Mouse (Mus musculus): ENCODE results near the gene 4930469K13Rik. TPM values are rescaled to one million over a fixed set of nuclear protein-coding genes. Genes with fewer than 3 reads are reported as not detected.

The 4930469K13Rik gene
- polyA plus RNA-seq, 1 experiment: not detected

- H3K27me3 ChIP-seq (replicated peaks): no peaks in the 10 kb centered on the region
- TF ChIP-seq GATA1 (IDR thresholded peaks at IDR 0.05; ENCODE audit: borderline replicate concordance, low read length) (no peak), FLI1 (IDR thresholded peaks at IDR 0.05; ENCODE audit: low read length) (no peak)
- H3K9me3 ChIP-seq: no peaks in the 10 kb centered on the region
- H3K4me1 ChIP-seq: peaks cover 77% of the 10 kb centered on the region
- H3K36me3 ChIP-seq (replicated peaks; ENCODE audit: low read length): peaks cover 54% of the 10 kb centered on the region
- peak overlapping the region; percentile 96 for H3K4me3 ChIP-seq (replicated peaks)
Measured at GRCm38 (mm10) chr11:34048375-34049124, 49.8 kb downstream of the 4930469K13Rik start.

- H3K4me1 ChIP-seq: peaks cover 74% of the 10 kb centered on the region
- TF ChIP-seq GATA1 (IDR thresholded peaks at IDR 0.05; ENCODE audit: borderline replicate concordance, low read length) (no peak), FLI1 (IDR thresholded peaks at IDR 0.05; ENCODE audit: low read length) (no peak)
- H3K9me3 ChIP-seq: no peaks in the 10 kb centered on the region
- H3K27me3 ChIP-seq (replicated peaks): no peaks in the 10 kb centered on the region
- H3K4me3 ChIP-seq (replicated peaks): peak overlapping the region; percentile 96
- H3K36me3 ChIP-seq (replicated peaks; ENCODE audit: low read length): peaks cover 44% of the 10 kb centered on the region
Measured at GRCm38 (mm10) chr11:34047542-34047937, 50.8 kb downstream of the 4930469K13Rik start.

- Histone ChIP-seq H3K9me3 (no peaks in the 10 kb centered on the region), H3K4me3 (replicated peaks) (peak within 1 kb of the TSS; percentile 96), H3K27me3 (replicated peaks) (no peaks in the 10 kb centered on the region), H3K36me3 (replicated peaks; ENCODE audit: low read length) (peaks cover 38% of the 10 kb centered on the region), H3K4me1 (peaks cover 68% of the 10 kb centered on the region)
- TF ChIP-seq FLI1 (IDR thresholded peaks at IDR 0.05; ENCODE audit: low read length) (no peak), GATA1 (IDR thresholded peaks at IDR 0.05; ENCODE audit: borderline replicate concordance, low read length) (no peak)
Measured at GRCm38 (mm10) chr11:34046767-34047541, 51.4 kb downstream of the 4930469K13Rik start, which contains the start of gene Lcp2. TSS of gene Lcp2 (plus strand) at chr11:34046920.

- TF ChIP-seq GATA1 (IDR thresholded peaks at IDR 0.05; ENCODE audit: borderline replicate concordance, low read length): no peak
- no peak for TF ChIP-seq FLI1 (IDR thresholded peaks at IDR 0.05; ENCODE audit: low read length)
Measured at GRCm38 (mm10) chr11:34042808-34043207, 55.5 kb downstream of the 4930469K13Rik start.

GRCm38 (mm10) chr11:34040061-34040460, 58.3 kb downstream of the 4930469K13Rik start:
- no peak for TF ChIP-seq FLI1 (IDR thresholded peaks at IDR 0.05; ENCODE audit: low read length)
- no peak for TF ChIP-seq GATA1 (IDR thresholded peaks at IDR 0.05; ENCODE audit: borderline replicate concordance, low read length)
- no peaks in the 10 kb centered on the region for H3K36me3 ChIP-seq (replicated peaks; ENCODE audit: low read length)
- H3K9me3 ChIP-seq: no peaks in the 10 kb centered on the region
- no peak overlapping the region for H3K4me3 ChIP-seq (replicated peaks)
- H3K4me1 ChIP-seq: peaks cover 41% of the 10 kb centered on the region
- H3K27me3 ChIP-seq (replicated peaks): no peaks in the 10 kb centered on the region

More at GRCm38 (mm10) chr11:34042808-34043207, 55.5 kb downstream of the 4930469K13Rik start:
- Histone ChIP-seq H3K36me3 (replicated peaks; ENCODE audit: low read length) (no peaks in the 10 kb centered on the region), H3K27me3 (replicated peaks) (no peaks in the 10 kb centered on the region), H3K4me1 (peaks cover 45% of the 10 kb centered on the region), H3K4me3 (replicated peaks) (no peak overlapping the region), H3K9me3 (no peaks in the 10 kb centered on the region)

- TF ChIP-seq FLI1 (IDR thresholded peaks at IDR 0.05; ENCODE audit: low read length): no peak
- no peak for TF ChIP-seq GATA1 (IDR thresholded peaks at IDR 0.05; ENCODE audit: borderline replicate concordance, low read length)
- H3K27me3 ChIP-seq (replicated peaks): no peaks in the 10 kb centered on the region
- H3K9me3 ChIP-seq: no peaks in the 10 kb centered on the region
- H3K4me3 ChIP-seq (replicated peaks): no peak overlapping the region
- H3K36me3 ChIP-seq (replicated peaks; ENCODE audit: low read length): no peaks in the 10 kb centered on the region
- peaks cover 61% of the 10 kb centered on the region for H3K4me1 ChIP-seq
Measured at GRCm38 (mm10) chr11:34035909-34036658, 62.3 kb downstream of the 4930469K13Rik start.

GRCm38 (mm10) chr11:34034794-34035193, 63.6 kb downstream of the 4930469K13Rik start:
- no peak for TF ChIP-seq GATA1 (IDR thresholded peaks at IDR 0.05; ENCODE audit: borderline replicate concordance, low read length)
- TF ChIP-seq FLI1 (IDR thresholded peaks at IDR 0.05; ENCODE audit: low read length): no peak
- no peaks in the 10 kb centered on the region for H3K27me3 ChIP-seq (replicated peaks)
- no peaks in the 10 kb centered on the region for H3K9me3 ChIP-seq
- no peak overlapping the region for H3K4me3 ChIP-seq (replicated peaks)
- H3K4me1 ChIP-seq: peaks cover 62% of the 10 kb centered on the region
- H3K36me3 ChIP-seq (replicated peaks; ENCODE audit: low read length): no peaks in the 10 kb centered on the region

GRCm38 (mm10) chr11:34034008-34034505, 64.3 kb downstream of the 4930469K13Rik start:
- H3K4me1 ChIP-seq: peaks cover 68% of the 10 kb centered on the region
- peak overlapping the region; percentile 15 for H3K4me3 ChIP-seq (replicated peaks)
- H3K27me3 ChIP-seq (replicated peaks): no peaks in the 10 kb centered on the region
- TF ChIP-seq FLI1 (IDR thresholded peaks at IDR 0.05; ENCODE audit: low read length) (no peak), GATA1 (IDR thresholded peaks at IDR 0.05; ENCODE audit: borderline replicate concordance, low read length) (no peak)
- H3K36me3 ChIP-seq (replicated peaks; ENCODE audit: low read length): no peaks in the 10 kb centered on the region
- no peaks in the 10 kb centered on the region for H3K9me3 ChIP-seq
